Mouse (Mus musculus): ENCODE data around the gene Nme7. TPM values are rescaled to one million over a fixed set of nuclear protein-coding genes. Genes with fewer than 3 reads are reported as not detected.

Gene Nme7
- polyA plus RNA-seq, 1 experiment from 2014 or later = 43.7 TPM

- Histone ChIP-seq H3K4me2 (replicated peaks) (no peak overlapping the region), H3K36me3 (no peaks in the 10 kb centered on the region), H3K9me3 (replicated peaks) (no peaks in the 10 kb centered on the region), H3K27ac (replicated peaks) (no peak overlapping the region), H3K9ac (no peak overlapping the region), H3K4me1 (no peaks in the 10 kb centered on the region), H3K4me3 (replicated peaks) (no peak overlapping the region), H3K27me3 (no peaks in the 10 kb centered on the region)
- 94% methylated on average over 9 of the region's 9 CpGs for WGBS
- no peak for ATAC-seq (ENCODE audit: insufficient number of reproducible peaks, low FRiP score, low TSS enrichment, low read depth)
These were observed 109.0 kb downstream of the Nme7 start for GRCm38 (mm10) chr1:164412906-164413305.

DNA sequence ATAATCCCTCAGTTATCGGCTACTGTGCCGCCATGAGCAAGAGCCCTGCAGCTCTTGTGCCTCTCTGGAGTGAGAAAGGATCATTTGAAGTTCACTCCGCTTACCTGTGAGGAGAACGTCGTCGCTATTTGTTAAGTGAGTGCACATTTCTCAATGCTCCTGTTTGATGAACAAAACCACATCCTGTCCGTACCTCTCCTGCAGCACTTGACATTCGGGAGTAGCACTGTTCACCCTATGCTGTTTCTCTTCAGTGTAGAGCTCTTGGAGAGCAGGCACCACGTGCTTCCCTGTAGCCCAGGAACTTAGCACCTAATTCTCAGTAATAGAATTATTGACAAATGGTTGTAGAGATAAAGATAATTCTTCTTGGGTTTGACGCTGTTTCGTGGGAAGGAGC lies 109.7 kb downstream of the Nme7 start:
- H3K9me3 ChIP-seq (replicated peaks) = no peaks in the 10 kb centered on the region
- no peak overlapping the region for H3K9ac ChIP-seq
- 89% methylated on average over 11 of the region's 11 CpGs for WGBS
- H3K4me1 ChIP-seq = no peaks in the 10 kb centered on the region
- H3K27ac ChIP-seq (replicated peaks) = no peak overlapping the region
- H3K27me3 ChIP-seq = no peaks in the 10 kb centered on the region
- H3K4me3 ChIP-seq (replicated peaks) = no peak overlapping the region
- no peak for ATAC-seq (ENCODE audit: insufficient number of reproducible peaks, low FRiP score, low TSS enrichment, low read depth)
- no peak overlapping the region for H3K4me2 ChIP-seq (replicated peaks)
- no peaks in the 10 kb centered on the region for H3K36me3 ChIP-seq

DNA sequence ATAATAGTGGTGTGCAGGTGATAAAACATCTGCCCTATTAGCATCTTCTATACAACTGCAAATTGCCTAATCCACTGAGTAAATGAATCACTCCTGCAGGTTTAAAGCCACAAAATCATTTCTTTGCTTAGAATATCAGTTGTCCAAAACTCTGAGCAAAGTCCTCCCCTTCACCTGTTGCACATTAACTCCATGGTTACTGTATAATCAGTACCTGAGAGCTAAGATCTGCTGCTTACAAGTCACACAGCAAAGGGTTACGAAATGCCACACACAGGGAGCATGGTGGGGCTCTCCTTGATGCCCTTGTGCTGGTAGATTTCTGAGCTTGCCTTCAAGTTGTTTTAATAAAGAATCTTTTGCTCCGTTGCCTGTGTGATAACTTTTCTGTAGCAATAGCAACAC lies 111.4 kb downstream of the Nme7 start:
- Histone ChIP-seq H3K36me3 (no peaks in the 10 kb centered on the region), H3K4me2 (replicated peaks) (no peak overlapping the region), H3K4me3 (replicated peaks) (no peak overlapping the region), H3K4me1 (no peaks in the 10 kb centered on the region), H3K9ac (no peak overlapping the region), H3K27me3 (no peaks in the 10 kb centered on the region), H3K27ac (replicated peaks) (no peak overlapping the region), H3K9me3 (replicated peaks) (no peaks in the 10 kb centered on the region)
- 82% methylated on average over 2 of the region's 2 CpGs for WGBS
- ATAC-seq (ENCODE audit: insufficient number of reproducible peaks, low FRiP score, low TSS enrichment, low read depth) = no peak

DNA sequence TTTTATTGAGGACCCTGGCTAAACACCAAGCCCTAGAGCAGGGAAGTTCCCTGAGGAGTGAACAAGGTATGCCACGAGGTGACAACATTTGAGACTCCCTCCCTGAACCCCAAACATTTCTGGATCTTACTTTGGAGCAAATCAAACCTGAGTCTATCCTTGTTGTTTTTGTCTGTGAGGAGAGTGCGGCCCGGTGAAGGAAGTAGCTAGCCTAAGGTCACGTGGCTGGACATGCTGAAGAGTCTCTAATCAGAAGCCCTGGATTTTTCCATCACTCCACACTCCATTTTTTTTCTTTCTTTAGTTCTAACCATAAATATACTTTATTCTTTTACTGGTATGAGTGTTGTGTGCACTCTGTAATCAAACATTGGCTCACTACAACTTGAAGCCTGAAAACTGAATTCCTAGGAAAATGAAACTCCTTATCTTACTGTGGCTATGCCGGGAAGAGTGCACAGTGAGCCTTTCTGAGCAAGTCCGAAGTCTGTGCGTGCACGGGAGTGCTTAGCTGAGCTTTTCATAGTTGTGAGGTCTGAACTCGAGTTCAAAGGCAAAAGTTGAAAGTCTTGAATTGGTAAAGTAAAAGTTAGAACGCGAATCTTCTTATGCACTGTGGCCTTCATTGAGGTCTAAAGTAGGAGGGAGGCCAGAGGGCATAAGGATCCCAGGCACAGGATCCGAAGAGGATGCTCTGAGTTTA lies 112.9 kb downstream of the Nme7 start:
- no peak for ATAC-seq (ENCODE audit: insufficient number of reproducible peaks, low FRiP score, low TSS enrichment, low read depth)
- Histone ChIP-seq H3K4me2 (replicated peaks) (no peak overlapping the region), H3K9ac (no peak overlapping the region), H3K9me3 (replicated peaks) (no peaks in the 10 kb centered on the region), H3K27ac (replicated peaks) (no peak overlapping the region), H3K4me3 (replicated peaks) (no peak overlapping the region), H3K4me1 (no peaks in the 10 kb centered on the region), H3K36me3 (no peaks in the 10 kb centered on the region), H3K27me3 (no peaks in the 10 kb centered on the region)
- WGBS = 85% methylated on average over 12 of the region's 12 CpGs

- Histone ChIP-seq H3K27ac (replicated peaks) (no peak overlapping the region), H3K9ac (no peak overlapping the region), H3K27me3 (no peaks in the 10 kb centered on the region), H3K36me3 (no peaks in the 10 kb centered on the region), H3K9me3 (replicated peaks) (no peaks in the 10 kb centered on the region), H3K4me2 (replicated peaks) (no peak overlapping the region), H3K4me1 (no peaks in the 10 kb centered on the region), H3K4me3 (replicated peaks) (no peak overlapping the region)
- no peak for ATAC-seq (ENCODE audit: insufficient number of reproducible peaks, low FRiP score, low TSS enrichment, low read depth)
- WGBS = 79% methylated on average over 3 of the region's 3 CpGs
These were observed 113.7 kb downstream of the Nme7 start for GRCm38 (mm10) chr1:164417604-164418003.

DNA sequence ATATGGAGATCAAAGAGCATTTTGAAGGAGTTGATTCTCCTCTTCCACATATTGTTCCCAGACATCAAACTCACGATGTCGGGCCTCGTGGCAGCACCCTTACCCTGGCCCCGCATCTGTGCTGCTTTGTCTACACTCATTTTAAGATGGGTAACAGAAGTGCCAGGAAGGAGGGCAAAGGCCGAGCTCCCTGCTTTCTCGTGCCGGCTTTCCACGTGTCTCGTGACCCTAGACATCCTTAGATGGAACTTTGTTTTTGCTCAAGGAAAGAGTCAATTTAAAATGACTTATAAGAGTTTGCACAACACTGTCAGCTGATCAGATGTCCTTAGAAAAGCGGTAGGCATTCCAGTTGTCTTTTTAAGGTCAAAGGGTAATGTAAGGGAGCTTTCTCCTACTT lies 114.4 kb downstream of the Nme7 start:
- ATAC-seq (ENCODE audit: insufficient number of reproducible peaks, low FRiP score, low TSS enrichment, low read depth) = no peak
- WGBS = 75% methylated on average over 10 of the region's 10 CpGs
- H3K36me3 ChIP-seq = no peaks in the 10 kb centered on the region

GRCm38 (mm10) chr1:164419401-164419800 lies 115.5 kb downstream of the Nme7 start:
- no peak for ATAC-seq (ENCODE audit: insufficient number of reproducible peaks, low FRiP score, low TSS enrichment, low read depth)
- no peak overlapping the region for H3K9ac ChIP-seq
- no peaks in the 10 kb centered on the region for H3K27me3 ChIP-seq
- no peak overlapping the region for H3K27ac ChIP-seq (replicated peaks)
- no peak overlapping the region for H3K4me2 ChIP-seq (replicated peaks)
- no peak overlapping the region for H3K4me3 ChIP-seq (replicated peaks)
- H3K9me3 ChIP-seq (replicated peaks) = no peaks in the 10 kb centered on the region
- WGBS = 85% methylated on average over 8 of the region's 8 CpGs
- no peaks in the 10 kb centered on the region for H3K4me1 ChIP-seq
- no peaks in the 10 kb centered on the region for H3K36me3 ChIP-seq

More for the DNA sequence above, 114.4 kb downstream of the Nme7 start:
- Histone ChIP-seq H3K27ac (replicated peaks) (no peak overlapping the region), H3K4me2 (replicated peaks) (no peak overlapping the region), H3K27me3 (no peaks in the 10 kb centered on the region), H3K9me3 (replicated peaks) (no peaks in the 10 kb centered on the region), H3K4me1 (no peaks in the 10 kb centered on the region), H3K9ac (no peak overlapping the region), H3K4me3 (replicated peaks) (no peak overlapping the region)

DNA sequence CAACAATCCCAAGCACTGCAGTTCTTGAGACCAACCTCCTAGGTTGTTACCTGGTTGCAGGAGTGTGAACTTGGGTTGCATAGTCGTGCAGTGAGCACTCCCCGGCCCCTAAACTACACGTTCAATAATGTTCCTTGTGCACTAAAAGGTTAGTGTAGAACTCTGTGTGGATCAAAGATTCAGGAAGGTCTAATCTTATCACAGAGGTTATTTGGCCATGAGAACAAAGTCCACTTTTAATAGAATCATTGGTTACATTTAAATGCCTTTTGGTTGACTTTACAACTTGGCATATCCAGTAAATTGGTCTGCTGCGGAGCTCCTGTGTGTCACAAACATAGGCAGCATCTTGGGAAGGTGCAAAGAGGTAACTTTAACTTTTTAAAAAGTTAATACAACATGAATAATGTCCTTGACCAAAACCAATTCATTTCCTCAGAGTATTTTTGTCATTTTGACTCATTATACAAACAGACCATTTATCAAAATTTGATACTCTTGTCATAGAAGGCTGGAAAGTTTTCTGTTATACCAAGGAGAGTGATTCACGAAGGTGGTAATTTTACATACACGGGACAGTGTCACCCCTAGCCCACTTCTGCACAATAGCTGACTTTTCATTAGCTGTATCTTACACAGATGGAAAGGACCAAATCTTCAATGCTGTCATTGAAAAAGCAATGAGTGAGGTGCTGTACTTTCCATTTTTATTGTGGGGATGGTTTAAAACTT lies 116.9 kb downstream of the Nme7 start:
- no peaks in the 10 kb centered on the region for H3K9me3 ChIP-seq (replicated peaks)
- no peaks in the 10 kb centered on the region for H3K4me1 ChIP-seq
- no peaks in the 10 kb centered on the region for H3K27me3 ChIP-seq
- no peaks in the 10 kb centered on the region for H3K36me3 ChIP-seq
- no peak overlapping the region for H3K27ac ChIP-seq (replicated peaks)
- 88% methylated on average over 6 of the region's 6 CpGs for WGBS
- no peak overlapping the region for H3K4me2 ChIP-seq (replicated peaks)
- H3K4me3 ChIP-seq (replicated peaks) = no peak overlapping the region
- no peak overlapping the region for H3K9ac ChIP-seq
- no peak for ATAC-seq (ENCODE audit: insufficient number of reproducible peaks, low FRiP score, low TSS enrichment, low read depth)

- WGBS = 79% methylated on average over 7 of the region's 7 CpGs
- no peaks in the 10 kb centered on the region for H3K4me1 ChIP-seq
- ATAC-seq (ENCODE audit: insufficient number of reproducible peaks, low FRiP score, low TSS enrichment, low read depth) = no peak
These were observed 122.3 kb downstream of the Nme7 start for GRCm38 (mm10) chr1:164426227-164426626.

DNA sequence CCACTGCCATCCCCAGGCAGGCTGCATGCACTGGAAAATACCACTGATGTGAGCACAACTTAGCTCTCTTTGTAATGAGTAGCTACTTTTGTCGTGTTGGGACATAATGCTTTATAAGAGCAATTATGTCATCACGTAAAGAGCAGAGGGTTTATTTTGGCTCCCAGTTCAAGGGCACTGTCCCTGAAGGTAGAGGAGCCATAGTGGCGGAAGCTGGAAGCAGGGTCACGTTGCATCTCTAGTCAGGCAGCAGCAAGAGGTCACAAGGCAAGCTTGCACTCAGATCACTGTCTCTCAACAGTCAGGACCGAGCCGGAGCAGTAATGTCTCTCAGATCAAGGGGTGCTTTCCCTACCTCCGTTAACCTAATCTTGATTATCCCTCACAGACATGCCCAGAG lies 123.9 kb downstream of the Nme7 start:
- Histone ChIP-seq H3K4me1 (no peaks in the 10 kb centered on the region), H3K27me3 (no peaks in the 10 kb centered on the region)
- 72% methylated on average over 7 of the region's 7 CpGs for WGBS

More at GRCm38 (mm10) chr1:164426227-164426626, 122.3 kb downstream of the Nme7 start:
- no peak overlapping the region for H3K4me3 ChIP-seq (replicated peaks)
- H3K27me3 ChIP-seq = no peaks in the 10 kb centered on the region
- H3K9ac ChIP-seq = no peak overlapping the region
- no peaks in the 10 kb centered on the region for H3K36me3 ChIP-seq
- H3K27ac ChIP-seq (replicated peaks) = no peak overlapping the region
- no peaks in the 10 kb centered on the region for H3K9me3 ChIP-seq (replicated peaks)
- no peak overlapping the region for H3K4me2 ChIP-seq (replicated peaks)

DNA sequence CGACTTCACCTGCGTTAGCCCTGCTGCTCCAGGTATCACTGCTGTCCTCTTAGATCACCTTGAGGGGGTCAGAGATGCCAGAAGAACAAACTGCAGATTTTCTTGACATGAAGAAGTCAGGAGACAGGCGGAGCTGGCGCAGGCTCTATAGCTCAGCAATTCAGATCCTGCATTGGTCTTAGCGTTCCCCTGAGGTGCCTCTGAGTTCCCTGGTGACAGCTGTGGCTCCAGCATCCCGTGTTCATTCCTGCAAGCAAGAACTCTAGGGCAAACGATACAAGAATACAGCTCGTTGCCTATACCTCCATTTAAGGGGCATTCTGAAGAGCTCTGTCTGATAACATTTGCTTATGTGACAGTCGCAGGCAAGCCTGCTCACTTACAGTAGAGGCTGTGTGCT lies 124.7 kb downstream of the Nme7 start:
- no peaks in the 10 kb centered on the region for H3K27me3 ChIP-seq
- WGBS = 84% methylated on average over 9 of the region's 9 CpGs
- no peak overlapping the region for H3K27ac ChIP-seq (replicated peaks)
- no peaks in the 10 kb centered on the region for H3K36me3 ChIP-seq
- no peaks in the 10 kb centered on the region for H3K4me1 ChIP-seq
- H3K4me2 ChIP-seq (replicated peaks) = no peak overlapping the region
- H3K9ac ChIP-seq = no peak overlapping the region
- no peak overlapping the region for H3K4me3 ChIP-seq (replicated peaks)
- ATAC-seq (ENCODE audit: insufficient number of reproducible peaks, low FRiP score, low TSS enrichment, low read depth) = no peak
- H3K9me3 ChIP-seq (replicated peaks) = no peaks in the 10 kb centered on the region

More for the DNA sequence above, 123.9 kb downstream of the Nme7 start:
- no peaks in the 10 kb centered on the region for H3K36me3 ChIP-seq
- H3K4me2 ChIP-seq (replicated peaks) = no peak overlapping the region
- no peaks in the 10 kb centered on the region for H3K9me3 ChIP-seq (replicated peaks)
- H3K27ac ChIP-seq (replicated peaks) = no peak overlapping the region
- H3K4me3 ChIP-seq (replicated peaks) = no peak overlapping the region
- no peak for ATAC-seq (ENCODE audit: insufficient number of reproducible peaks, low FRiP score, low TSS enrichment, low read depth)
- H3K9ac ChIP-seq = no peak overlapping the region

GRCm38 (mm10) chr1:164432649-164433048 lies 128.7 kb downstream of the Nme7 start:
- ATAC-seq (ENCODE audit: insufficient number of reproducible peaks, low FRiP score, low TSS enrichment, low read depth) = no peak
- Histone ChIP-seq H3K27me3 (no peaks in the 10 kb centered on the region), H3K4me3 (replicated peaks) (no peak overlapping the region), H3K9me3 (replicated peaks) (no peaks in the 10 kb centered on the region), H3K9ac (no peak overlapping the region), H3K4me1 (no peaks in the 10 kb centered on the region), H3K27ac (replicated peaks) (no peak overlapping the region), H3K36me3 (0 out of 2 replicates have a peak, but pooled peaks cover 8% of the 10 kb centered on the region), H3K4me2 (replicated peaks) (no peak overlapping the region)
- 69% methylated on average over 5 of the region's 5 CpGs for WGBS
